Mouse (Mus musculus) heart, postnatal 25 days (tissue): ENCODE data around the gene Celsr1. TPM values are rescaled to one million over a fixed set of nuclear protein-coding genes. Genes with fewer than 3 reads are reported as not detected.
"Not testable (repeated sequence)": the region's sequence is repeated elsewhere in the genome, so short reads cannot be mapped to it uniquely, and the experiment has no call there.

Experiments used
- DNase-seq: peaks from one replicate; pipeline ENCODE4 v3.0.0; 2022; ENCODE audit warnings: low spot score
- intact Hi-C: fragments of 180-260 bp; cut with DNase I; formaldehyde crosslinking; loops from one replicate; pipeline ENCODE4 v1.15.1; 2025
- total RNA-seq, 2 experiments: library from RNA; stranded (reverse); gene quantifications; 2 replicates each; pipeline ENCODE4 v1.2.3; 2021

Gene Celsr1
- total RNA-seq, 2 experiments from 2014 or later = 6.6 to 7.2 TPM

DNA sequence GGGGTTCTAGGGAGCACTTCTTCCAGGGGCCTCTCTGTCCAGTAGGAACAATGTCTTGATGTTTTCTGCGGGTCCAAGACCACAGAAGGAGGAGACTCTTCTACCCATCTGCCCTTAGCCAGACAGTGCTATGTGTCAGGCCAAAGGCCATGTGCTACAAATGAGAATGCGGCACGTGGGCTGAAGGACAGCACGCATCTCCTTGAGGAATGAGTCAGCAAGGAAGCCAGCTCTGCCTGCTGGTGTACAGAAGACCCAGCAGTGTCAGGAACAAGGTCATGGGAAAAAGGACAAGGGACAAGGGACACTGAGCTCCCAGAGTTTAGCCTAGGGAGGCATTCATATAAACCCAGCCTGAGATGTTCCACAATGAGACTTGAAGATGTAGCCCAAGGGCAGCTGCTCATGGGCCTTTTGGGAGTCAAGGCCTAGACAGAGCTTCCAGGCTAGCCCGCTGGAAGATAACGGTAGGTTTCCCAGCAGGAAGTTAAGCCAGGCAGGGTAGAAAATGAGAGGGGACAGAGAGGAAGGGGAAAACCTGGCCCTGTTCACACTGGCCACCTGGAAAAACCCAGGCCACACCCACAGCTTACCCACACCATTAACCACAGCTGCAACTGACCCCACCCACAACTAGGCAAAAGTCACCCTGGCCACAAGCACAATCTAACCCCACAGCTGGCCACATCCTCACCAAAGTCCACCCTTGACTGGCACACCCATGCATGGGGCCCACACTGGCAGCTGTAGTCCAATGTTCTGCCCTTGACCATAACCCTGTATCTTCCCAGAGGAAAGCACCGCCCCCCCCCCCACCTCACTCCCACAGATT lies 124.7 kb downstream of the Celsr1 start:
- no peak for DNase-seq
- intact Hi-C loops = no loop called here

DNA sequence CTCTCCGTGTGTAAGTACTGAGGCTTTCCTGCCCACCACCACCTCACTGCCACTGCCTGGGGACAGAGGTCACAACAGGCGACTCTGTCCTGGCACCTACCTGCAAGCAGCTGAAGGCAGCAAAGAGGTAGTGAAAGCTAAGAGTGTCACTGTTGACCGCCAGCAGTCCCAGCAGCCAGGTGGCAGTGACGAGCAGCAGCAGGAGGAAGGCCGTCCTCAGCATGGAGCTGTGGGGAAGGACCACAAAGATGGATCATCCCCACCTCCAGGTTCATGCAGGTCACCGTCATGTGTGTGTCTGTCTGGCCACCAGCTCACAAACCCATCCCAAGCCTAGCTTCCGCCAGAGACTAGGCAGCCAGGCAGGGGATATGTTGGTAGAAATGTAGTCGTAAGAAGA lies 129.8 kb downstream of the Celsr1 start:
- intact Hi-C loops = loop anchor here (2.0 kb wide), 1 partner anchor 135 kb away; no protein-coding TSS in a partner anchor
- no peak for DNase-seq

DNA sequence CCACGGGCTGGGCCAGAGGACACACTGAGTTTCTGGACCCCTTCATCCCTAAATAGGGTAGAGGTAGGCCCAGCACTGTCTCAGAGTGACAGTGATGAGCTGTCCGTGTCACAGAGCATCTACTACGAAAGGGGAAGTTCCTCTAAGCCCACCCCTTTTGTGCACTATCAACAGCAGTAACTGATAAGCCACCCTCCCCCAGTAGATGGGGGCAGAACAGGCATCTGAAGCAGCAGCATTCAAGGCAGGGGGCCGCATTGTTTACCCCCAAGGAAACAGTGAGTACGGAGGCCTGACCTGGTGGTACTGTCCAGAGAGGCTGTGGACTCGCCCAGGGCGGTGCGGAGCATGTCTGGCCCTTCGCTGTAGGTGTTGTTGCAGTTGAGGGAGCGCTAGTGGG lies 131.1 kb downstream of the Celsr1 start:
- DNase-seq = no peak
- intact Hi-C loops = no loop called here

DNA sequence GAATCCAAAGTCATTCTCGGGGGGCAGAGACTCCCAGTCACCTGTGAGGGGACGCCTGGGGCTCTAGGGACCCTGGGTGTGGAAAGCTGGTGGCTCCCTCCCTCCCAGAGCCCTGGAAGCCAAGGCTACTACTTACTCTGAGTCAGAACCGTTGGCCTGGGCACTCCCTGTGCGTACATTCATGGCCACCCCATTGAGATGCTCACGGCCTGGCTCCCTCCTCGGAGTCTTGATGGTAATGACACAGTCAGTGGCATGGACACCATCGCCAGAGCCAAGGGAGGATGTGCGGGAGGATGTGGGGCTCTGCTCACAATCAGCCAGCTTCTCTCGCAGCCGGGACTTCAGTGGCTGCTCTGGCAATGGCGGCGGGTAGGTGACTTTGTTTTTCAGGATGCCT lies 132.8 kb downstream of the Celsr1 start:
- intact Hi-C loops = no loop called here
- no peak for DNase-seq

DNA sequence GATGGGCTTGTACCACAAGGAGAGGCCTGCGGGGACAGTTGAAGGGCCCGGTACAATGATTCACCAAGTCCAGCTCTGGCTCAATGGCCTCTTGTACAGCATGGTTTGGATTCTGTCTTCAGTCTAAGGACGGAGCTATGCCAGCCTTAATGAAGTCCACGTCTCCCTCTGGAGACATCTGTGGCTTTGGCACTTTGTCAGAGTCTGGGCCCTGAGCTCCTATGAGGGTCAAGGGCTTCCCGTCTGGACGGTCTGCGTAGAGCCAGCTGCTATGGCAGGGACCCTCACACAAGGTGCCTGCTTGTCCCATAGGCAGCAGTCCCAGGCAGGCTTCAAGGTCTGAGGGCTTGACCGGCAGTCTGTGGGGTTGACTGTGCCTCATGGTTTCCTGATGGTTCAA lies 133.3 kb downstream of the Celsr1 start:
- intact Hi-C loops = no loop called here
- DNase-seq = no peak

DNA sequence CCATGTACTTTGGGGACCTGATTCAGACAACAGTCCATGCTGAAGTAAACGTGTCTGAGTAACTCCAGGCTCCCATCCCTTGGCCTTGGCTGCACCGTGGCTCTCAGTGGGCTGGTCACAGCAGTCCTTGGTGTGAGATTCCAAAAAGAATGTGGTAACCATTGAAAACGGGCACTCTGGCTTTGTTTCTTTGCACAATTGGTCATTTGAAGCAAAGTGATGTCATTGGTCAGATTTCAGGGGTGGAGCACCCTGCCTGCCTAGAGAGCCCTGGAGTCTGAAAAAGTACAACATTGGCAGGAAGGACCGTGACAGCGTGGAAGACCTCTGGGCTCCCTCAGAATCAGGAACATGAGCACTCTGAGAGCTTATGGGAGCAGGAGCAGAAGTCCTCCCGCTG lies 134.2 kb downstream of the Celsr1 start:
- intact Hi-C loops = no loop called here
- DNase-seq = no peak

DNA sequence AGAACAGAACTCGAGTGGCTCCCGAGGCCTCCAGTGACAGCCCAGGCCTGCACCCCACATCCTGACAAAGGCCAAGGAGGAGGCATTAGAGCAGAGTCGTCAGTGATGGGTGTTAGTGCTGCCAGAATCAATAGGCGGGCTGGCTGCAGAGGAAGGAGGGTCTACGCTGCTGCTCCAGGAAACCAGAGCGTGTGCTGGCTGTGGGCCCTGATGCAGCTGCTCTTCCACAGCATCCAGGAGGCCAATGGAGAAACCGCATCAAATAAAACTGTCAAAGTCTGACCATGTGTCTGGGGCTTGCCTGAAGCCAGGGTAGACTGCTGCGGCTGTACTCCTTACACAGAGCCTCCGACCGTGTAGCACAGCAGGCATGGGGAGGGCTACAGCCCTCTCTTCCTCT lies 136.5 kb downstream of the Celsr1 start:
- no peak for DNase-seq

DNA sequence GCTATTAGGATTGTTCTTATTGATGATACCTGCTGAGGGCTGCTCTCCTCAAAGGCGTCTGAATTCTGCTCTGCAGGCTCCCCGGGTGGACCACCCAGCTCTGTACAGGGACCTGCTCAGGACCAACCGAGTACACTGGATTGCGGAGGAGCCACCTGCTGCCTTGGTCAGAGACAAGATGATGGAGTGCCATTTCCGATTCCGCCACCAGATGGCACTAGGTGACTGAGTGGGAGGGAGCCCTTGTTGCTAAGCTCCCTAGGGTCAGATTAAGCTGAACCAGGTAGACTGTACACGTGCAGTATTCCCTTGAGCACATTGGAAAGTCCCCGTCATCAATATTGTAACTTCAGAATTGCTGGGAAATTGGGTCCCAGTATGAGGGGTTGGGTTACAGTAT lies 137.3 kb downstream of the Celsr1 start:
- peak; percentile 14 for DNase-seq

More for the DNA sequence above, 136.5 kb downstream of the Celsr1 start:
- intact Hi-C loops = loop anchor here (2.0 kb wide), 1 partner anchor 238 kb away; no protein-coding TSS in a partner anchor

DNA sequence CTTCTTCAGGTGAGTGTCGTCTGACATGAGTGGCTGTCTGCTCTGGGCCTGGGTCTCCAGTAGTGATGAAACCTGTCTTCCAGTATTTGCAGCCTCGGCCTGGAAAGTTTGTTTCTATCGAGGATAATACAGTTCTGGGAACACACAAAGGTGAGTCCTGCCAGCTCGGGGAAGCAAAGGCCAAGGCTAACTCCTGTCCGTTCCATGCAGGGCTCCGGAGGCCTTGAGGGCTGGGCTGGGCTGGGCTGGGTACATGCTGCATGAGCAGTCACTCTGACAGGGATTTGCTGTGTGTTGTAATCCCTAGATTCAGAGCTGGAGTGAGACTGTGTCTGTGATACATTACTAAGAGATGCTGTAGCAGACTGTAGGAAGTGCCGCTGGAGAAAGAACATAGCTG lies 139.7 kb downstream of the Celsr1 start:
- intact Hi-C loops = no loop called here
- DNase-seq = no peak

More for the DNA sequence above, 137.3 kb downstream of the Celsr1 start:
- intact Hi-C loops = loop anchor here (1.0 to 2.0 kb wide), 2 partner anchors 143 to 239 kb away; no protein-coding TSS in a partner anchor

DNA sequence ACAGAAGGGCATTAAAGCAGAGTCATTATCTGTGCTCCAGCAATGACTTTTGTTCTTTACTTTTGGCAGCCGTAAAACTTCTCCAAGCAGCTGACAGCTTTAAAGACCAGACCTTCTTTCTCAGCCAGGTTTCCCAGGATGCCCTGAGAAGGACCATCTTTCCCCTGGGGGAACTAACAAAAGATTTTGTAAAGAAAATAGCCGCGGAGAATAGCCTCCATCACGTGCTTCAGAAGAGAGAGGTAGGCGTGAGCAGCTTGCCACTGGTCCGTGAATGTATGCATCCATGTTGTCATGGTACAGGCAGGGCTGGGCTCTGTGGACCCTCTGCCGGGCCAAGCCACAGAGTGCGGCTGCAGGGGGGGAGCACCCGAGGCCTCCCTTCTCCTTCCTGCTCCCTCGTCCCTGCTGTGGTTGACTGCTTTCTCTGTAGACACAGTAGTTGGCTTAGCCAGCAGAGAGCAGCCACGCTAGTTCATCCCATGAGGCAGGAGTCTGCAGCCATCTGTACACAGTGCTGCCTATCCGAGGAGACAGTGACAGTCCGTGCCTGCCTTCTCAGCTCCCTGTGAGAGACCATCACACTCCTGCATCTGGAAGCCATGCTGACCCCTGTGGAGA lies 141.0 kb downstream of the Celsr1 start:
- intact Hi-C loops = no loop called here
- no peak for DNase-seq

DNA sequence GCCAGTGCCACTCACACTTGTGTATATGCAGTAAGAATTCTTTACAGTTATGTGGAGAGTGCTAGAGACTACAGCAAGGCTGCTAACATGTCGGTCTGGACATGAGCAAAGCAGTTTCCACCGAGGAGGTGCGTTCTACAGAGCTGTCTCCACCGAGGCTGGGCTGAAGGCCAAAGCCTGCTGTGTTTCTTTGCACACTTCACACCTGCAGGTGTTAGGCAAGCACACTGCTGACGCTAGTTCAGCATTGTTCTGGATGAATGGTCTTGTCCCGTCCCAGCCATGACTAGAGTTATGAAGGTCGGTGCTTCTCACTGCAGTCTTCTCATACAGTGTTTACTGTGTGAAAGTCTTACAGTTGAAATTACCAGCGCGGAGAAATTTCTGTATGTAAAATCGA lies 141.6 kb downstream of the Celsr1 start:
- no peak for DNase-seq
- intact Hi-C loops = no loop called here

DNA sequence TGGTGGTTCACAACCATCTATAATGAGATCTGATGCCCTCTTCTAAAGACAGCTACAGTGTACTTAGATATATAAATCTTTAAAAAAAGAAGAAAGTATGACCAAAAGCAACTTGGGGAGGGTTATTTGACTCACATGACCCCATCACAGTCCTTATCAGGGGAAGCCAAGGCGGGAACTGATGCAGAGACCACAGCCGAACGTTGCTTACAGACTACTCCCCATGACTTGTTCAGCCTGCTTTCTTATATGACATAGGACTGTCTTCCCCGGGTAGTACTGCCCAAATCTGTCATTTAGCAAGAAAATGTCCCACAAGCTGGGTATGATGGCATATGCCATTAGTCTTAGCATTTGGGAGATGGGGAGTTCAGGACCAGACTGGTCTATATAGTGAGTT lies 144.3 kb downstream of the Celsr1 start:
- intact Hi-C loops = no loop called here
- DNase-seq = no peak

DNA sequence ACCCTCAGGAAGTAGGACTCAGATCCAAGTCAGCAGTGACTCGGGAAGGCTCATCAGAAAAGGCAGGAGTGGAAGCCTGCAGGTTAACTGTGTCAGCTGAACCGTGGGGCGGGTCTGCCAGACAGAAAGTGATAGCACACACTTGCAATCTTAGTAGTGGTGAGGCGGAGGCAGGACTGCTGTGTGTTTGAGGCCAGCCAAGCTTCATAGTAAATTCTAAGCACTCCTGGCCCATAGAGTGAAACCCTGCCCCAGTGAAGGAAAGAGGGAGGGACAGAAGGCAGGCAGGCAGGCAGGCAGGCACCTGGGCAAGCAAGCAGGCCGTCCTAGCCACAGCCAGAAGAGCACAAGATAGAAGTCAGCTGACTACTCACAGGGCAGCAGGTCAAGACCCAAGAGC lies 148.0 kb downstream of the Celsr1 start:
- intact Hi-C loops = no loop called here
- DNase-seq = no peak

DNA sequence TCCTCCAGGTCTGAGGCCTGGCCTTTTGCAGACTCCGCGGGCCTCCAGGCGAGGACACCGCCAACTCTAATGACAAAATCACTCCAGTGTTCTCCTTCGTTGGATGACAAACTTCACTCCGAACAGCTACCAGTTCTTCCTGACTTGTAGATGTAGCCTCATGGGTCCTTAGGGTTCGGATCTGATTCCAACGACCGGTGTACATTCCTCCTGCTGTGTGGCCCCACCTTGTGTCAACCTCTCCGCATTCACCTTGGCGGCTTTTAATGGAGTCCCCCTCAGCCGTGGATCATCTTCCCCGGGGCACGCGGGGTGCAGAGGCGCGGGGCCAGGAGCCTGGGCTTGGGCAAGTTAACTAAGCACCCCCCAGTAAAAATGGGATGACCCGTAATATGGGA lies 154.1 kb downstream of the Celsr1 start:
- no peak for DNase-seq
- intact Hi-C loops = loop anchor here (2.0 to 5.0 kb wide), 2 partner anchors 21 to 67 kb away; partner anchors contain the start of genes Cdpf1 and Gtse1

DNA sequence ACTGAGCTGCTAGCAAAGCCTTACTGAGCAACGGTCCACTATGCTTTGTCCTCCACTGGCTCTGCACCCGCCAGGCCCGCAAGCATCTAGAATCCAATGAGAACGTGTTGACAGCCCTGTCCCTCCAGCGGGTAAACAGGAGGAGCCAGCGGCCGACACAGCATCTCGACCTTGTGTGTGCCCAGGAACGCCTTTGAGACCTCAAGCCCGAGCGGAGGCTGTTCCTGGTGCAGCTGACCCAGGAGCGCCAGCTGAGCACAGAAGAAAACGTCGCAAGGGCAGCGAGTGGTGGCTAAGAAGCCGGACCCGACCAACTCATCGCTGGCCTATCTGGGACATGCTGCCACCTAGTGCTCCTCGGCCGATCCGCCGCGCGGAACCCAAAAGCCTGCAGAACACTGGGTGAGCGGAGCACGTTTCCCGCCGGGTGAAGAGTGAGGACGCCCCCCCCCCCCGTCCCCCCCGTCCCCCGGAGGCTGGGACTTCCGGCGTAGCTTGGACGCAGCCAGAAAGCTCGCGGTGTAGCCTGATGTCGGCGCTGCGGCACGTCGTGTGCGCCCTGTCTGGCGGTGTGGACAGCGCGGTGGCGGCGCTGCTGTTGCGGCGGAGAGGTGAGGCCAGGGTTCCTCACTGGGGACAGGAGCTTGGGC lies 154.6 kb downstream of the Celsr1 start, which contains the start of gene Trmu:
Gene Trmu, plus strand, starts transcription at position 465 of the 650 bp plus-strand sequence.
- intact Hi-C loops = loop anchor here (2.0 to 5.0 kb wide), 2 partner anchors 20 to 67 kb away; partner anchors contain the start of genes Cdpf1 and Gtse1
- DNase-seq = peak; percentile 83

DNA sequence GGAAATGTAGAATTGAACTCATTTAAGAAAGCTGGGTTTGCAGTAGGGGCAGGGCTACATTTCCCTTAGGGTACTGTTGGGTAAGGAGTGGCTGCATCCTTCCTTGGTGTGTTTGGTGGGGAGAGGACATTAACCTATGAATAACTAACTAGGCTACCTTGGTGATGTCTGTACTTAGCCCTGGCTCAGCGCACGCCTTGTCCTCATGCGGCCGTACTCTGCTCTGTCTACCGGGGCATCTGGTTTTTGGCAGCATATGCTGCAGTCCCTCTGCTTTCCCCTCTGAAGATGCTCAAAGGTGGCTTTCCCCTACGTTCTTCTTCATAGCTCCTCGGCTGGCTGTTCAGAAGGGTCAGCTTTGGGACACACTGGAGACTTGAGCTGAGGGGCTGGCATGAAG lies 156.2 kb downstream of the Celsr1 start:
- intact Hi-C loops = loop anchor here (5.0 kb wide), 1 partner anchor 65 kb away; the partner anchor contains the start of gene Cdpf1

DNA sequence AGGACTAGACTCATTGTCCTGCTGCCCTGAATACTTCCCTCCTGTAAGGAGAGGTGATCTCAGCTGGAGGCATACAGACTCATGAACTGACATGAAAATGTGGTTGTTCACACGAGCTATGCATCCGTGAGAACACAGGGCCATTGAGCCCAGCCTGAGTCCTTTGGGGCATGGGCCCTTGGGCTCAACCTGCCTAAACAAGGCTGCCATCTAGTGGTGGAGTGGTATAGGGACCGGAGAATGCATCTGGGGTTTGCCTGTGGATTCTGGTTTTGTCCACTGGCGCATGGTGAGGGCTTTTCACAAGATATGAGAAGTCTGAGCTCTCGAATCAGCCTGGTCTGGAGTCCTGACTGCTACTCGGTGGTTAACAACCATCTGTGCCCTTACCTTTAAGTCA lies 165.9 kb downstream of the Celsr1 start:
- DNase-seq = peak; percentile 24
- intact Hi-C loops = loop anchor here (1.0 to 2.0 kb wide), 2 partner anchors 151 to 271 kb away; no protein-coding TSS in a partner anchor

More for the DNA sequence above, 156.2 kb downstream of the Celsr1 start:
- DNase-seq = no peak

DNA sequence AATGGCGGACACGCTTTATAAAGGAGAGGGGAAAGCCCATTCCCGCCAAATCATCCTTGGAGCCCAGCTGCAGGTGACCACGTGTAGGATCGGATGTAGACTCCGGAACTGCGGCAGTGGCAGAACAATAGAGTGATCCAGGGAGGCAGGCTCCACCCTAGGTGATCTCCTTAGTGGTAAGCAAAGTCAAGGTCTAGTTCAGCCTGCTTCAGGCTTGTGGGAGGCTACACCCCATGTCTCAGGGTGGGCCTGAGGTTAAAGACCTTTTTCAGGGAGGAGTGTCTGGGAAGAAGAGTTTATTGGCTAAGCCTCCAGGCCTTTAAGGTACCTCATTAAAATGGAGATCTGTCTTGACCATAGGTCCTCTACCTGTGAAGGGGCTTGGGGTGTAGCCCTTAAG lies 167.7 kb downstream of the Celsr1 start:
- intact Hi-C loops = loop anchor here (2.0 kb wide), 1 partner anchor 269 kb away; no protein-coding TSS in a partner anchor
- DNase-seq = not testable (repeated sequence)

DNA sequence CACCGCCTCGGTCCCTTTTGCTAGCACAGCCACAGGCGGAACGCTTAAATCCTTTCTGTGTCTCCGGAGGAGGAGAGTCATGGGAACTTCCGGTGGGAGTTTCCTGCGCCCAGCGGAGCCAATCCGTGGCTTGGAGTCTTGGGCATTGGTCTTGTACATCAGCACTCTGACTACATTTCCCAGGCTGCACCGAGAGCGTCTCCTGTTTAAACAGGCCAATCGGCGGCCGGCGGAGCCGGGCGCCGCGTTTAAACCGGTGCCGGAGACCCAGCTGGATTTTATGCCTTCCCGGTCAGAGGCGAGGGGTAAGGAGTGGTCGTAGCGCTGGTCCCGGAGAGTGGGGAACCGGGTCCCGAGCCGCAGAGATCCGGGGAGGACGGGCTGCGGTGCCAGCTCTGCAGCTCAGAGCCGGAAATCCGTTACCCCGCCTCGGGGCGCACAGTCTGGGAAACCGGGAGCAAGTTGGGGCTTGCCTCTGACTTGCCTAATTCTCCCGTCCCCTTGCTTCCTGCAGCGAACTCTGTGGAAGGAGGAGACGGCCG lies 174.0 kb downstream of the Celsr1 start, which contains the start of gene Gtse1:
Gene Gtse1, plus strand, starts transcription at position 256 of the 542 bp plus-strand sequence.
- DNase-seq = peak; percentile 89
- intact Hi-C loops = loop anchor here (2.0 kb wide), 3 partner anchors 19 to 47 kb away; partner anchors contain the start of gene Trmu
